Mouse (Mus musculus): ENCODE measurements at regions not wholly inside any gene's neighbourhood (a gene's known extent, or its start where the extent isn't known, plus 50 kb on each side); places are given as distances from the start of the nearest gene placed in this dataset.

DNA sequence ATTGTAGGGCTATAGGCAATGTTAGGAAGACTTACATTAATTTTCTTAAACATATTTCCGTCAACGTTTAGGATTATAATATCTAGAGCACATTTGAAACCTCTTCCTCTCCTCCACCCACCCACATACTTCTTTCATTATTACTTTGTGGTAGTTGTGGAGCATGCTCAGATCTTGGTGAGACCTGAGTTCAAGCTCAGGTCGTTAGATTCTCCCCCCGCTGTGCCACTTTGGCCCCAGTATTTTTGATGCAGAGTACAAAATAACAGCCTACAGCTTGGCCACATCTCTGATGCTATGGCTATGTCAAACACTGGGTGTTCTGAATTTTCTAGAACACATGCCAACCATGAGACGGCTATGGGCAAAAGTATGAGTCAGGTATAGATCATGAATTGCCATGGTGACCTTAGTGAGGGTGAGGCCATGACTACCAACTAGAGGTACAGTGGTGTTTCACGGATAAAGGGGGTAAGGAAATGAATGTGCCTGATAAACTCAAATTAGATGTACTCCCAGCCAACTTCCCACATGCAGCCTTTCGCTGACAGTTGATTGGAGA lies 68.5 kb upstream of the H2afz start:
- no peak for DNase-seq

GRCm38 (mm10) chr3:137798769-137799168 lies 65.5 kb upstream of the H2afz start:
- no peak for DNase-seq

- DNase-seq: no peak
Measured at GRCm38 (mm10) chr3:137801402-137802020, 62.8 kb upstream of the H2afz start.

- DNase-seq: no peak
Measured at GRCm38 (mm10) chr3:137807423-137807822, 56.9 kb upstream of the H2afz start.

GRCm38 (mm10) chr3:137807913-137808684 lies 56.2 kb upstream of the H2afz start:
- no peak for DNase-seq

DNA sequence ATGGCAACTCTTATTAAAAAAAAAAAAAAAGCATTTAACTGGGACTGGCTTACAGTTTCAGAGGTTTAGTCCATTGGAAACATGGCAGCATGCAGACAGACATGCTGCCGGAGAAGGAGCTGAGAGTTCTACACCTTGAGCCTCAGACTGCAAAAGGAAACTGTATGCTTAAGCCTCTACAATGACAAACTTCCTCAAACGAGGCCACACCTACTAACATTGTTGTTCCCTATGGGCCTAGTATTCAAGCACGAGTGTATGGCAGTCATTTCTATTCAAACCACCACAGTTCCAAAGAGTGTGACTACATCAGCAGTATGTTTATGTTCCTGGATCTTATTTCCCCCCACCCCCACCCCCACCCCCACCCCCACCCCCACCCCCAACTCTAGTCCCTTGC lies 54.2 kb upstream of the H2afz start:
- DNase-seq: no peak
